Mouse (Mus musculus) MEL (cell line): ENCODE measurements at regions not wholly inside any gene's neighbourhood (a gene's known extent, or its start where the extent isn't known, plus 50 kb on each side); places are given as distances from the start of the nearest gene placed in this dataset.

Source experiments
- DNase-seq: peaks from one replicate; pipeline ENCODE4 v3.0.0; 2011; ENCODE audit warnings: low read depth, low spot score
- H3K27ac ChIP-seq: 2 replicates; pipeline ENCODE4 v1.5.1; 2012; ENCODE audit warnings: low read depth, mild to moderate bottlenecking, control low read depth, low read length, moderate library complexity; ENCODE audit not compliant: control insufficient read depth
- H3K27me3 ChIP-seq, 2 experiments: fragments of 150-350 bp in 1 of 2; sonication (generic) in 1 of 2; 2 replicates each; pipeline ENCODE4 v1.6.1; 2012; ENCODE audit warnings: low read length in 2 of 2, mild to moderate bottlenecking in 2 of 2, improper control_type of control experiment in 1 of 2, moderate library complexity in 1 of 2; ENCODE audit not compliant: insufficient read depth in 2 of 2, control insufficient read depth in 1 of 2
- H3K36me3 ChIP-seq, 2 experiments: 2 replicates each; pipeline ENCODE4 v1.6.1; 2012 to 2014; ENCODE audit warnings: low read length in 2 of 2, improper control_type of control experiment in 1 of 2, inconsistent platforms in 1 of 2, mild to moderate bottlenecking in 1 of 2; ENCODE audit not compliant: insufficient read depth in 2 of 2, control insufficient read depth in 1 of 2
- H3K4me1 ChIP-seq, 2 experiments: fragments of 150-350 bp in 1 of 2; sonication (generic) in 1 of 2; 2 replicates each; pipeline ENCODE4 v1.6.1; 2012; ENCODE audit warnings: low read length in 2 of 2, improper control_type of control experiment in 1 of 2, mild to moderate bottlenecking in 1 of 2; ENCODE audit not compliant: insufficient read depth in 2 of 2, control insufficient read depth in 1 of 2
- H3K4me3 ChIP-seq, 2 experiments: fragments of 150-350 bp in 1 of 2; sonication (generic) in 1 of 2; 2 replicates each; pipeline ENCODE4 v1.5.1; 2012; ENCODE audit warnings: low read depth in 2 of 2, low read length in 2 of 2, mild to moderate bottlenecking in 2 of 2, moderate library complexity in 2 of 2, control low read depth in 1 of 2, improper control_type of control experiment in 1 of 2; ENCODE audit not compliant: control insufficient read depth in 1 of 2, insufficient read depth in 1 of 2
- H3K79me2 ChIP-seq: 2 replicates; pipeline ENCODE4 v1.6.1; 2012; ENCODE audit warnings: mild to moderate bottlenecking, low read length, moderate library complexity; ENCODE audit not compliant: control insufficient read depth, poor library complexity, insufficient read depth
- H3K9ac ChIP-seq: 2 replicates; pipeline ENCODE4 v1.6.1; 2012; ENCODE audit warnings: low read depth, mild to moderate bottlenecking, control low read depth, low read length, moderate library complexity; ENCODE audit not compliant: control insufficient read depth, poor library complexity, severe bottlenecking
- H3K9me3 ChIP-seq: fragments of 150-350 bp; sonication (generic); replicated peaks from 2 replicates; pipeline ENCODE4 v1.6.1; 2012; ENCODE audit warnings: mild to moderate bottlenecking, low read length, improper control_type of control experiment, moderate library complexity; ENCODE audit not compliant: insufficient read depth
- BHLHE40 ChIP-seq: IDR thresholded peaks from 2 replicates; pipeline ENCODE4 v1.6.1; 2012; ENCODE audit warnings: low read depth, mild to moderate bottlenecking, inconsistent platforms, low read length, improper control_type of control experiment, borderline replicate concordance
- CHD1 ChIP-seq: IDR thresholded peaks from 2 replicates; pipeline ENCODE4 v1.6.1; 2012; ENCODE audit warnings: low read depth, mild to moderate bottlenecking, inconsistent platforms, low read length, improper control_type of control experiment
- CTCF ChIP-seq, 3 experiments: IDR thresholded peaks in 2 of 3; conservative IDR thresholded peaks in 1 of 3; 2 replicates each; pipeline ENCODE4 v1.5.1; 2011 to 2012; ENCODE audit warnings: low read length in 3 of 3, low read depth in 2 of 3, mild to moderate bottlenecking in 2 of 3, improper control_type of control experiment in 1 of 3, inconsistent platforms in 1 of 3, mixed read lengths in 1 of 3, moderate library complexity in 1 of 3; ENCODE audit not compliant: control insufficient read depth in 1 of 3, insufficient read depth in 1 of 3, poor library complexity in 1 of 3, severe bottlenecking in 1 of 3
- E2F4 ChIP-seq: IDR thresholded peaks from 2 replicates; pipeline ENCODE4 v1.6.1; 2011; ENCODE audit warnings: low read depth, low read length, improper control_type of control experiment, borderline replicate concordance
- ELF1 ChIP-seq: IDR thresholded peaks from 2 replicates; pipeline ENCODE4 v1.6.1; 2014; ENCODE audit warnings: low read depth, mild to moderate bottlenecking, inconsistent platforms, low read length, improper control_type of control experiment, moderate library complexity
- HCFC1 ChIP-seq: IDR thresholded peaks from 2 replicates; pipeline ENCODE4 v1.6.1; 2012; ENCODE audit warnings: low read depth, mild to moderate bottlenecking, inconsistent platforms, low read length, improper control_type of control experiment, moderate library complexity
- JUND ChIP-seq: IDR thresholded peaks from 2 replicates; pipeline ENCODE4 v1.6.1; 2011; ENCODE audit warnings: low read depth, mild to moderate bottlenecking, improper control_type of control experiment, low read length
- MEF2A ChIP-seq: IDR thresholded peaks from 2 replicates; pipeline ENCODE4 v1.6.1; 2014; ENCODE audit warnings: low read depth, mild to moderate bottlenecking, inconsistent platforms, low read length, improper control_type of control experiment; ENCODE audit not compliant: poor library complexity, insufficient replicate concordance, severe bottlenecking; ENCODE audit errors: extremely low read depth
- MYB ChIP-seq: IDR thresholded peaks from 2 replicates; pipeline ENCODE4 v1.6.1; 2011; ENCODE audit warnings: mild to moderate bottlenecking, low read depth, low read length, improper control_type of control experiment
- MYC ChIP-seq: IDR thresholded peaks from 2 replicates; pipeline ENCODE4 v1.6.1; 2011; ENCODE audit warnings: low read depth, mild to moderate bottlenecking, low read length, improper control_type of control experiment, moderate library complexity
- NRF1 ChIP-seq: IDR thresholded peaks from 2 replicates; pipeline ENCODE4 v1.6.1; 2014; ENCODE audit warnings: low read depth, mild to moderate bottlenecking, inconsistent platforms, low read length, improper control_type of control experiment, moderate library complexity; ENCODE audit not compliant: poor library complexity, insufficient read depth, severe bottlenecking
- POLR2AphosphoS2 ChIP-seq: IDR thresholded peaks from 2 replicates; pipeline ENCODE4 v1.6.1; 2011; ENCODE audit warnings: low read length, improper control_type of control experiment
- POLR2AphosphoS5 ChIP-seq: IDR thresholded peaks from 2 replicates; pipeline ENCODE4 v1.6.1; 2012; ENCODE audit warnings: low read depth, borderline replicate concordance, mild to moderate bottlenecking, inconsistent platforms, low read length, moderate library complexity, mixed read lengths
- SMC3 ChIP-seq: IDR thresholded peaks from 2 replicates; pipeline ENCODE4 v1.6.1; 2011; ENCODE audit warnings: low read depth, low read length, improper control_type of control experiment
- TBP ChIP-seq: IDR thresholded peaks from 2 replicates; pipeline ENCODE4 v1.8.0; 2011; ENCODE audit warnings: low read depth, low read length, improper control_type of control experiment
- UBTF ChIP-seq: IDR thresholded peaks from 2 replicates; pipeline ENCODE4 v1.6.1; 2012; ENCODE audit warnings: low read depth, mild to moderate bottlenecking, inconsistent platforms, low read length, improper control_type of control experiment, moderate library complexity, borderline replicate concordance; ENCODE audit not compliant: insufficient read depth
- USF2 ChIP-seq, 2 experiments: IDR thresholded peaks; 2 replicates each; pipeline ENCODE4 v1.6.1; 2011 to 2012; ENCODE audit warnings: improper control_type of control experiment in 2 of 2, low read length in 2 of 2, borderline replicate concordance in 1 of 2, inconsistent platforms in 1 of 2, low read depth in 1 of 2, mild to moderate bottlenecking in 1 of 2; ENCODE audit not compliant: insufficient read depth in 1 of 2
- ZKSCAN1 ChIP-seq: IDR thresholded peaks from 2 replicates; pipeline ENCODE4 v1.6.1; 2012; ENCODE audit warnings: low read depth, mild to moderate bottlenecking, inconsistent platforms, low read length, improper control_type of control experiment, moderate library complexity
- ZMIZ1 ChIP-seq: IDR thresholded peaks from 2 replicates; pipeline ENCODE4 v1.6.1; 2012; ENCODE audit warnings: low read depth, mild to moderate bottlenecking, inconsistent platforms, low read length, improper control_type of control experiment, moderate library complexity

DNA sequence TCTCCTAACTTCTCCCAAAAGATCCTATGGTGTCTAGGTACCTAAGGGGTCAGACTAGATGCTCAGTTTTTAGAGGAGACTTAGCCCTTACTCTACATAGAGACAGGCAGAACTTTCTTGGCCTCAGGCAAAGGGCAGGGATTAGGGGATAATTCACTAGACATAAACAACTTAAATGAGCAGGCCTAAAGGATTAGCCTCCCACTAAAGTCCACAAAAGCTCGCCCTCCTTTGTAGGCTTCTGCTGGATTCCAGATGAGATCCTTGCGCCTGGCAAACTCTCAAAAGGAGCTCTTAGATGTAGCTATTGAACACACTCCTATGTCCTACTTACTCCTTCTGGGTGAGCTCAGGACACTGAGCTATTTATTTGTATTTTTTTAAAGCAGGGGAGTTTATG lies 509.9 kb upstream of the Plxna2 start:
- no peaks in the 10 kb centered on the region for H3K79me2 ChIP-seq
- TF ChIP-seq NRF1 (no peak), SMC3 (no peak), ELF1 (no peak), CTCF (IDR thresholded peaks at IDR 0.05 in 2 of 3, conservative IDR thresholded peaks at IDR 0.05 in 1 of 3; ENCODE audit: control insufficient read depth in 1 of 3, insufficient read depth in 1 of 3, low read depth in 2 of 3, low read length in 3 of 3, poor library complexity in 1 of 3, severe bottlenecking in 1 of 3) (no peak), ZKSCAN1 (no peak), POLR2AphosphoS5 (no peak), USF2 (IDR thresholded peaks at IDR 0.05; ENCODE audit: borderline replicate concordance in 1 of 2, insufficient read depth in 1 of 2, low read depth in 1 of 2, low read length in 2 of 2) (no peak), ZMIZ1 (no peak), MYB (no peak), E2F4 (no peak), HCFC1 (no peak), UBTF (no peak), BHLHE40 (no peak), CHD1 (no peak), MEF2A (no peak), TBP (no peak), MYC (no peak), JUND (no peak)
- no peaks in the 10 kb centered on the region for H3K9me3 ChIP-seq
- H3K9ac ChIP-seq = no peak overlapping the region
- no peak for DNase-seq
- no peak overlapping the region for H3K27ac ChIP-seq
- no peaks in the 10 kb centered on the region for H3K36me3 ChIP-seq
- no peaks in the 10 kb centered on the region for H3K4me1 ChIP-seq
- H3K4me3 ChIP-seq = no peak overlapping the region
- no peaks in the 10 kb centered on the region for H3K27me3 ChIP-seq

GRCm38 (mm10) chr1:194107271-194107938 lies 510.6 kb upstream of the Plxna2 start:
- Histone ChIP-seq H3K27me3 (no peaks in the 10 kb centered on the region), H3K9me3 (no peaks in the 10 kb centered on the region), H3K27ac (no peak overlapping the region), H3K36me3 (no peaks in the 10 kb centered on the region), H3K9ac (no peak overlapping the region), H3K4me3 (no peak overlapping the region), H3K79me2 (no peaks in the 10 kb centered on the region), H3K4me1 (no peaks in the 10 kb centered on the region)
- DNase-seq = no peak
- TF ChIP-seq POLR2AphosphoS2 = no peak
- no peak for TF ChIP-seq ELF1
- TF ChIP-seq MYB = no peak
- TF ChIP-seq POLR2AphosphoS5 = no peak
